Mouse (Mus musculus) neural tube, embryonic 11.5 days (tissue): ENCODE measurements around the gene Wbp4. TPM values are rescaled to one million over a fixed set of nuclear protein-coding genes. Genes with fewer than 3 reads are reported as not detected.
"Not testable (repeated sequence)": the region's sequence is repeated elsewhere in the genome, so short reads cannot be mapped to it uniquely, and the experiment has no call there.

ENCODE experiments used
- ATAC-seq: fragments of 200-750 bp; cut with Nextera tagmentation; 2 replicates; pipeline ENCODE4 v1.8.0; 2017; ENCODE audit warnings: moderate number of reproducible peaks, mild to moderate bottlenecking, moderate TSS enrichment, moderate library complexity; ENCODE audit not compliant: insufficient read depth, low FRiP score, low TSS enrichment
- DNase-seq: peaks from one replicate; pipeline ENCODE4 v3.0.0-alpha.2; 2015; ENCODE audit warnings: low spot score
- H3K27ac ChIP-seq: fragments of 300-500 bp; sonication (generic); 2 replicates; pipeline ENCODE4 v1.5.1; 2014; ENCODE audit warnings: low read depth, mild to moderate bottlenecking, low read length
- H3K27me3 ChIP-seq: fragments of 300-500 bp; sonication (generic); 2 replicates; pipeline ENCODE4 v1.6.1; 2014; ENCODE audit warnings: mild to moderate bottlenecking, low read length, mixed read lengths; ENCODE audit not compliant: control insufficient read depth, insufficient read depth
- H3K36me3 ChIP-seq: fragments of 300-500 bp; sonication (generic); 2 replicates; pipeline ENCODE4 v1.6.1; 2014; ENCODE audit warnings: mild to moderate bottlenecking, low read length, moderate library complexity, mixed read lengths; ENCODE audit not compliant: control insufficient read depth, insufficient read depth
- H3K4me1 ChIP-seq: fragments of 300-500 bp; sonication (generic); 2 replicates; pipeline ENCODE4 v1.6.1; 2014; ENCODE audit warnings: low read length, mixed read lengths; ENCODE audit not compliant: control insufficient read depth, insufficient read depth
- H3K4me2 ChIP-seq: fragments of 300-500 bp; sonication (generic); 2 replicates; pipeline ENCODE4 v1.6.1; 2014; ENCODE audit warnings: low read depth, mild to moderate bottlenecking, moderate library complexity
- H3K4me3 ChIP-seq: fragments of 300-500 bp; sonication (generic); 2 replicates; pipeline ENCODE4 v1.5.1; 2014; ENCODE audit warnings: low read depth, low read length
- H3K9ac ChIP-seq: fragments of 300-500 bp; sonication (generic); 2 replicates; pipeline ENCODE4 v1.6.1; 2014; ENCODE audit warnings: mild to moderate bottlenecking, low read length
- H3K9me3 ChIP-seq: fragments of 300-500 bp; sonication (generic); 2 replicates; pipeline ENCODE4 v1.6.1; 2016; ENCODE audit warnings: low read length; ENCODE audit not compliant: control insufficient read depth
- WGBS: fragments of 180-500 bp; shearing (Covaris S2); extraction: QIAGEN DNeasy Blood & Tissue Kit; methylation state at CpG from one replicate; pipeline ENCODE4 v1.1.7; 2014; 5-methylcytosine and 5-hydroxymethylcytosine counted together
- polyA plus RNA-seq: library from polyadenylated mRNA; unstranded; fragments of >200 nt; fragmentation: Nextera tagmentation; extraction: Ambion mirVana; gene quantifications from 2 replicates; pipeline ENCODE4 v1.2.1, GENCODE M21; 2014

Gene Wbp4
- polyA plus RNA-seq, 1 experiment from 2014 or later, result 57.8 TPM

DNA sequence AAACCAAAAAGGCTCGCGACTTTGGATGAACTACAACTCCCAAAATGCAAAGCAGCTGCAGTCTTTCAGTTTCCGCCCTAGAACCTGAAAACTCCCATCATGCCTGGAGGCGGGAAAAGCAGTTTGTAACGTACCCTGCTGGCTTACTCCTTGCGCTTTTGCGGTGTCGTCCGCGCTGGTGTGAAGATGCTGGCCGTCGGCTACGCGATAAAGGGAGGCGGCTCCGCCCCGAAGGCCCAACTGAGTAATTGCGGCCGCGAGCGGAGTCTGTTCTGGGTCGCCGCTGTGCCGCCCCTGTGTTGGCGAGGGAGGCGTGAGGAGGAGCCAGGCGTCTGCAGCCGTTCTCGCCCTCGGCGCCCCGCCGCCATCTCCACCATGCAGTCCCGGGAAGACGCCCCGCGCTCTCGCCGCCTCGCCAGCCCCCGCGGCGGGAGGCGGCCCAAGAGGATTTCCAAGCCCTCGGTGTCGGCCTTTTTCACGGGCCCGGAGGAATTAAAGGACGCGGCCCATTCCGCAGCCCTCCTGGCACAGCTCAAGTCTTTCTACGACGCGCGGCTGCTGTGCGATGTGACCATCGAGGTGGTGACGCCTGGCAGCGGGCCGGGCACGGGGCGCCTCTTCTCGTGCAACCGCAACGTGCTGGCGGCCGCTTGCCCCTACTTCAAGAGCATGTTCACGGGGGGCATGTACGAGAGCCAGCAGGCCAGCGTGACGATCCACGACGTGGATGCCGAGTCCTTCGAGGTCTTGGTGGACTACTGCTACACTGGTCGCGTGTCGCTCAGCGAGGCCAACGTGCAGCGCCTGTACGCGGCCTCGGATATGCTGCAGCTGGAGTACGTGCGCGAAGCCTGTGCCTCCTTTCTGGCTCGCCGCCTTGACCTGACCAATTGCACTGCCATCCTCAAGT lies 29.4 kb downstream of the Wbp4 start, which contains the start of gene Kbtbd6:
Kbtbd6 (plus strand) TSS at position 155 of the 910 bp plus-strand sequence.
- not testable (repeated sequence) for H3K36me3 ChIP-seq, H3K27me3 ChIP-seq, H3K4me1 ChIP-seq, H3K9me3 ChIP-seq, H3K27ac ChIP-seq
- Histone ChIP-seq H3K4me3 (peak within 1 kb of the TSS; percentile 44), H3K9ac (peak within 1 kb of the TSS; percentile 52; the same call in 1 of the 2 replicates), H3K4me2 (peak within 1 kb of the TSS; percentile 45)
- DNase-seq (peak; percentile 87), ATAC-seq (peak; percentile 86)
- WGBS, result 6% methylated on average over 29 of the region's 89 CpGs

GRCm38 (mm10) chr14:79445055-79445620 lies 36.2 kb downstream of the Wbp4 start:
- ATAC-seq (peak; percentile 60; the same call in 1 of the 2 replicates), DNase-seq (peak; percentile 51)
- Histone ChIP-seq H3K27ac (no peak overlapping the region), H3K4me1 (no peaks in the 10 kb centered on the region), H3K9me3 (no peaks in the 10 kb centered on the region), H3K36me3 (no peaks in the 10 kb centered on the region), H3K9ac (0 out of 2 replicates have a peak overlapping the region, but pooled peaks have one; percentile 15), H3K4me3 (0 out of 2 replicates have a peak overlapping the region, but pooled peaks have one; percentile 3), H3K27me3 (no peaks in the 10 kb centered on the region), H3K4me2 (peak overlapping the region; percentile 35; the same call in 1 of the 2 replicates)
- WGBS, result 48% methylated on average over 16 of the region's 16 CpGs

DNA sequence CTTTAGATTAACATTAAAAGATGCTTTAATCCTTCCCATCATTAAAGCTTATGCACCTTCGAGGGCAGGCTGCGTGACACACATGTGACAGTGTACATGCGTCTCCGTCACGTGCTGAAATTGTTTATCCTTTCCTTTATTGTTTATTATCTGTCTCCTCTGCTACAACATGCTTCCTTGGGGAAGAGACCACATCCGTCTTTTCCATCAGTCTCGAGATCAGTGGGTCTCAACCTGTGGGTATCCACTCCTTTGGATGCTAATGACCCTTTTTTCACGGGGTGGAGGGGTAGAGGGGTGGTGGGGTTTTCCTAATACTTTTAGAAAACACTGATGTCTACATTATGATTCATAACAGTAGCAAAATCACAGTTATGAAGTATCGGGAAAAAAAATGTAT lies 36.7 kb downstream of the Wbp4 start:
- WGBS, result 89% methylated on average over 9 of the region's 9 CpGs
- H3K9me3 ChIP-seq, result no peaks in the 10 kb centered on the region
- H3K27me3 ChIP-seq, result no peaks in the 10 kb centered on the region
- H3K36me3 ChIP-seq, result no peaks in the 10 kb centered on the region
- H3K9ac ChIP-seq, result no peak overlapping the region
- H3K4me3 ChIP-seq, result no peak overlapping the region
- ATAC-seq (no peak), DNase-seq (no peak)
- H3K4me1 ChIP-seq, result no peaks in the 10 kb centered on the region
- H3K4me2 ChIP-seq, result no peak overlapping the region
- no peak overlapping the region for H3K27ac ChIP-seq

GRCm38 (mm10) chr14:79441441-79441840 lies 39.9 kb downstream of the Wbp4 start:
- WGBS, result 89% methylated on average over 5 of the region's 5 CpGs
- Histone ChIP-seq H3K27ac (no peak overlapping the region), H3K4me1 (no peaks in the 10 kb centered on the region), H3K9me3 (no peaks in the 10 kb centered on the region), H3K36me3 (no peaks in the 10 kb centered on the region), H3K4me3 (no peak overlapping the region), H3K4me2 (no peak overlapping the region), H3K9ac (no peak overlapping the region), H3K27me3 (no peaks in the 10 kb centered on the region)
- ATAC-seq (no peak), DNase-seq (no peak)

GRCm38 (mm10) chr14:79440655-79441054 lies 40.7 kb downstream of the Wbp4 start:
- 93% methylated on average over 2 of the region's 2 CpGs for WGBS
- Histone ChIP-seq H3K36me3 (no peaks in the 10 kb centered on the region), H3K9ac (no peak overlapping the region), H3K27me3 (no peaks in the 10 kb centered on the region), H3K9me3 (no peaks in the 10 kb centered on the region), H3K4me3 (no peak overlapping the region), H3K4me1 (no peaks in the 10 kb centered on the region), H3K27ac (no peak overlapping the region), H3K4me2 (no peak overlapping the region)
- no peak for DNase-seq
- ATAC-seq, result no peak

DNA sequence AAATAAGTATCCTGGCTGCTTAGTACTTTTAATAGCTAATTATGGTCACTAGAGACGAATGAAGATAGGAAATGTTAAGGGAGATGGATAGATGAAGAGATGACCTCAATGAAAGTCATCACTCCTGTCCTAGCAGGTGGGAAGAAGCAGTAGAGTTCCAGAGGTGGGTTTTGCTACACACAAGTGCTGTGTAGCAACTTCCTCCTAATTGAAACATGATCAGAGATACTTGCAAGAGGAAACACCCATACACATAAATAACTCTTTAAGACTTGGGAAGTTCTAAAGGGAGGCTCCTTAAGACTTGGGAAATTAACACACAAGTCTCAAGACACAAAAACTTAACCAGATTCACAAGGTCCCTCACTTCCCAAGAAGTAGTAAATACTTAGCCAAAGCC lies 47.3 kb downstream of the Wbp4 start:
- Histone ChIP-seq H3K36me3 (no peaks in the 10 kb centered on the region), H3K4me3 (no peak overlapping the region), H3K27me3 (no peaks in the 10 kb centered on the region), H3K4me2 (no peak overlapping the region), H3K4me1 (no peaks in the 10 kb centered on the region), H3K27ac (no peak overlapping the region), H3K9ac (no peak overlapping the region), H3K9me3 (no peaks in the 10 kb centered on the region)
- ATAC-seq (no peak), DNase-seq (no peak)
- WGBS, result 85% methylated on average over 1 of the region's 1 CpGs

DNA sequence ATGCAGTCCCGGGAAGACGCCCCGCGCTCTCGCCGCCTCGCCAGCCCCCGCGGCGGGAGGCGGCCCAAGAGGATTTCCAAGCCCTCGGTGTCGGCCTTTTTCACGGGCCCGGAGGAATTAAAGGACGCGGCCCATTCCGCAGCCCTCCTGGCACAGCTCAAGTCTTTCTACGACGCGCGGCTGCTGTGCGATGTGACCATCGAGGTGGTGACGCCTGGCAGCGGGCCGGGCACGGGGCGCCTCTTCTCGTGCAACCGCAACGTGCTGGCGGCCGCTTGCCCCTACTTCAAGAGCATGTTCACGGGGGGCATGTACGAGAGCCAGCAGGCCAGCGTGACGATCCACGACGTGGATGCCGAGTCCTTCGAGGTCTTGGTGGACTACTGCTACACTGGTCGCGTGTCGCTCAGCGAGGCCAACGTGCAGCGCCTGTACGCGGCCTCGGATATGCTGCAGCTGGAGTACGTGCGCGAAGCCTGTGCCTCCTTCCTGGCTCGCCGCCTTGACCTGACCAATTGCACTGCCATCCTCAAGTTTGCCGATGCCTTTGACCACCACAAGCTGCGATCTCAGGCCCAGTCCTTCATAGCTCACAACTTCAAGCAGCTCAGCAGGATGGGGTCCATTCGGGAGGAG lies 54.5 kb downstream of the Wbp4 start:
- not testable (repeated sequence) for H3K9me3 ChIP-seq, DNase-seq, H3K36me3 ChIP-seq, H3K4me1 ChIP-seq, H3K27me3 ChIP-seq
- WGBS, result 73% methylated on average over 5 of the region's 59 CpGs
- Histone ChIP-seq H3K4me2 (peak overlapping the region; percentile 47), H3K4me3 (peak overlapping the region; percentile 41), H3K27ac (peak overlapping the region; percentile 81), H3K9ac (peak overlapping the region; percentile 64)
- peak; percentile 54 for ATAC-seq

DNA sequence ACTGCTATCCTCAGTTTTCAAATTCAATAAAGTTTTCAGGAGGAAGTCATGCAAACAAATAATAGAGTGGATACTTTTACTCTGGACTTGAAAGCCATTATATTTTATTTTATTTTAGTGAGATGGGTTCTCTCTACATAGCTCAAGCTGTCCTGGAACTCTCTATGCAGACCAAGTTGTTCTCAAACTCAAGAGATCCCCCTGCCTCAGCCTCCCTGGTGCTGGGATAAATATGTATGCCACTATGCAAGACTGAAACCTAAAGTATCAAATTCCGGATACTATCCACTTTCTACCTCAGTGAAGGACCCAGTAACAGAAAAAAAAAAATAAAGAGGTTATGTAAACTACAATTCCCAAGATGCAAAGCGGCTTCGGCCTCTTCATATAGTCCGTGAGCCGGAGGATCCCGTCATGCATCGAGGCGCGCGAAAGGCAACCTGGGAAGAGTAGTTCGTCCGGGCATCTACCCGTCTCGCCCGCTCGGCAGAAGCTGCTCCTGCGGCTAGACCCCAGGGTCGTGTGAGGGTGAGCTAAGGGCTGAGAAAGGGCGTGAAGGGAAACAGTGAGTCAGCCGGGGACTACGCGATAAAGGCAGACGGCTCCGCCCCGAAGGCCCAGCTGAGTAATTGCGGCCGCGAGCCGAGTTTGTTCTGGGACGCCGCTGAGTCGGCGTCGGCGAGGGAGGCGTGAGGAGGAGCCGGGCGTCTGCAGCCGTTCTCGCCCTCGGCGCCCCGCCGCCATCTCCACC lies 55.2 kb downstream of the Wbp4 start, which contains the start of gene Kbtbd7:
Kbtbd7 (plus strand) TSS at position 533 of the 751 bp plus-strand sequence.
- Histone ChIP-seq H3K4me1 (no peaks in the 10 kb centered on the region), H3K4me3 (peak within 1 kb of the TSS; percentile 41), H3K27ac (peak within 1 kb of the TSS; percentile 81), H3K9ac (peak within 1 kb of the TSS; percentile 64), H3K27me3 (no peaks in the 10 kb centered on the region), H3K4me2 (peak within 1 kb of the TSS; percentile 47), H3K9me3 (no peaks in the 10 kb centered on the region), H3K36me3 (no peaks in the 10 kb centered on the region)
- ATAC-seq, result peak; percentile 97
- WGBS, result under 1% methylated on average over 39 of the region's 44 CpGs
- DNase-seq, result peak; percentile 95
